ENCODE assay signal across 8 mouse cellular contexts in the genomic region with DNA sequence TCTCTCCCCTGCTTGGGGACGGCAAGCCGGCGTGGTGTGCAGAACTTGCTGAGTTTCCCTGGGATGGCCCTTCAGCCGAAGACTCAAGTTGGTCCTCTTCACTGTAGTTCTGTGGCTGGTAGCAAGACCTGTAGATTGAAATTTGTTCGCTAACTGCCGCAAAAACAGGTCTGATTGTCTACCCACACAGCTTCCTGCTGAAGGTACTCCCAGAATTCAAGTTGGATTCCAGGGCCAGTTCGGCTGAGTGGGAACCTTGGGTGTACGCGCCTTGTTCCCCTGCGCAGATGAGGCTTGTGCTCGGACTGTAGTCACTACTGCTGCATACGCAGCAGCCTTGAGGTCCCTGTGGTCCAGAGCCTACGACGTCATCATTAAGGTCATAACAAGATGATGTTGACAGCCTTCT. TPM values are rescaled to one million over a fixed set of nuclear protein-coding genes. Genes with fewer than 3 reads are reported as not detected.
DNase-seq lines count a peak whose midpoint lies in the region; ATAC-seq and TF ChIP-seq lines count a peak whose summit lies in the region.

No protein-coding gene starts in this region.

- TF ChIP-seq CTCF in CH12.LX (conservative IDR thresholded peaks at IDR 0.05 in 1 of 2, IDR thresholded peaks at IDR 0.05 in 1 of 2; ENCODE audit: low read depth in 2 of 2, low read length in 2 of 2): no peak

- H3K4me3 ChIP-seq in CH12.LX (replicated peaks in 1 of 3; ENCODE audit: low read depth in 2 of 3, low read length in 2 of 3, poor library complexity in 1 of 3): peak overlapping the region; percentile 80 to 95 (median 91)
- H3K4me3 ChIP-seq in embryonic facial prominence, embryonic 13.5 days: peak overlapping the region; percentile 75
- peak overlapping the region; percentile 90 for H3K4me3 ChIP-seq in heart, embryonic 16.5 days (ENCODE audit: low read length)
- H3K4me3 ChIP-seq in megakaryocyte, embryonic 14.5 days (replicated peaks): peak overlapping the region; percentile 95

- TF ChIP-seq POLR2A in CH12.LX (IDR thresholded peaks at IDR 0.05; ENCODE audit: low read depth, low read length): no peak

- dilution Hi-C loops in CH12.LX (cut with MboI; ENCODE audit: extremely low pct_ligation_motif_present, extremely low pct_unique_long_range_greater_than_20kb, low sequenced_read_pairs): no loop called here

- peak; percentile 9; the same call in 1 of the 2 replicates for ATAC-seq in embryonic facial prominence, embryonic 13.5 days (ENCODE audit: insufficient number of reproducible peaks, insufficient read depth, low FRiP score, low TSS enrichment, low read depth)
- ATAC-seq in heart, embryonic 16.5 days (replicated peaks; ENCODE audit: extremely low read depth, insufficient read depth, low FRiP score): no peak

- peaks cover 50% of the 10 kb centered on the region for H3K79me2 ChIP-seq in CH12.LX (replicated peaks; ENCODE audit: control insufficient read depth, extremely low read depth, insufficient read depth, poor library complexity, severe bottlenecking)

- H3K27me3 ChIP-seq in CH12.LX (replicated peaks): no peaks in the 10 kb centered on the region
- peaks cover 12% of the 10 kb centered on the region for H3K27me3 ChIP-seq in embryonic facial prominence, embryonic 13.5 days
- no peaks in the 10 kb centered on the region for H3K27me3 ChIP-seq in heart, embryonic 16.5 days (ENCODE audit: control insufficient read depth, insufficient read depth, low read length)
- no peaks in the 10 kb centered on the region for H3K27me3 ChIP-seq in megakaryocyte, embryonic 14.5 days (replicated peaks)

- H3K27ac ChIP-seq in CH12.LX (ENCODE audit: insufficient read depth, low read depth): peak overlapping the region; percentile 67
- H3K27ac ChIP-seq in embryonic facial prominence, embryonic 13.5 days: peak overlapping the region; percentile 73
- H3K27ac ChIP-seq in heart, embryonic 16.5 days (ENCODE audit: low read length): peak overlapping the region; percentile 93

- no peak for TF ChIP-seq RAD21 in CH12.LX (IDR thresholded peaks at IDR 0.05; ENCODE audit: low read depth, low read length)

- peaks cover 11 to 21% of the 10 kb centered on the region in 2 experiments for H3K36me3 ChIP-seq in CH12.LX (replicated peaks in 1 of 2; ENCODE audit: control insufficient read depth in 1 of 2, insufficient read depth in 1 of 2, low read length in 1 of 2)
- peaks cover 8% of the 10 kb centered on the region for H3K36me3 ChIP-seq in embryonic facial prominence, embryonic 13.5 days
- peaks cover 3% of the 10 kb centered on the region; the same call in 1 of the 2 replicates for H3K36me3 ChIP-seq in heart, embryonic 16.5 days (ENCODE audit: control insufficient read depth, insufficient read depth)
- peaks cover 36% of the 10 kb centered on the region for H3K36me3 ChIP-seq in megakaryocyte, embryonic 14.5 days (replicated peaks; ENCODE audit: low read length)

- in situ Hi-C loops in CH12.LX (cut with MboI; ENCODE audit: low pct_ligation_motif_present, low pct_unique_long_range_greater_than_20kb, low sequenced_read_pairs): no loop called here

- peak overlapping the region; percentile 59 for H3K9ac ChIP-seq in CH12.LX (ENCODE audit: insufficient read depth, low read depth)
- H3K9ac ChIP-seq in embryonic facial prominence, embryonic 13.5 days: peak overlapping the region; percentile 84
- H3K9ac ChIP-seq in heart, embryonic 16.5 days (ENCODE audit: low read length): peak overlapping the region; percentile 94

- WGBS in embryonic facial prominence, embryonic 13.5 days: under 1% methylated on average over 14 of the region's 14 CpGs
- WGBS in heart, embryonic 16.5 days: under 1% methylated on average over 14 of the region's 14 CpGs

- no peak for TF ChIP-seq EP300 in CH12.LX (IDR thresholded peaks at IDR 0.05; ENCODE audit: low read length)

- DNase-seq in CH12.LX (ENCODE audit: extremely low read depth): peak; percentile 78
- peak; percentile 83 for DNase-seq in R1 (ENCODE audit: low read depth, low spot score)
- peak; percentile 58 for DNase-seq in kidney, postnatal 10 days
- peak; percentile 61 for DNase-seq in retina, postnatal 1 day
- DNase-seq in cerebellum, adult 9-11 months: no peak

- no peaks in the 10 kb centered on the region for H3K9me3 ChIP-seq in CH12.LX (replicated peaks; ENCODE audit: low read length)
- H3K9me3 ChIP-seq in embryonic facial prominence, embryonic 13.5 days: peaks cover 2% of the 10 kb centered on the region; the same call in 1 of the 2 replicates
- no peaks in the 10 kb centered on the region for H3K9me3 ChIP-seq in heart, embryonic 16.5 days (replicated peaks; ENCODE audit: control insufficient read depth, low read length)
- no peaks in the 10 kb centered on the region for H3K9me3 ChIP-seq in megakaryocyte, embryonic 14.5 days

- peaks cover 7 to 42% of the 10 kb centered on the region in 2 experiments for H3K4me1 ChIP-seq in CH12.LX (ENCODE audit: control insufficient read depth in 1 of 2, insufficient read depth in 2 of 2)
- peaks cover 23% of the 10 kb centered on the region for H3K4me1 ChIP-seq in embryonic facial prominence, embryonic 13.5 days
- H3K4me1 ChIP-seq in heart, embryonic 16.5 days (ENCODE audit: control insufficient read depth, insufficient read depth, low read length): peaks cover 35% of the 10 kb centered on the region
- peaks cover 62% of the 10 kb centered on the region for H3K4me1 ChIP-seq in megakaryocyte, embryonic 14.5 days

- no peak overlapping the region for H3K4me2 ChIP-seq in CH12.LX (ENCODE audit: insufficient read depth, low read depth, poor library complexity, severe bottlenecking)
- peak overlapping the region; percentile 75 for H3K4me2 ChIP-seq in embryonic facial prominence, embryonic 13.5 days
- peak overlapping the region; percentile 84 for H3K4me2 ChIP-seq in heart, embryonic 16.5 days (ENCODE audit: low read depth, low read length)

TF ChIP-seq in CH12.LX, 34 proteins besides CTCF, POLR2A, EP300 and RAD21:
- no peak for TF ChIP-seq MAX (IDR thresholded peaks at IDR 0.05; ENCODE audit: low read length)
- TF ChIP-seq NELFE (IDR thresholded peaks at IDR 0.05; ENCODE audit: low read depth, low read length): no peak; the same call in 1 of the 2 replicates
- TF ChIP-seq SMC3 (IDR thresholded peaks at IDR 0.05; ENCODE audit: low read depth, low read length): no peak
- TF ChIP-seq ETS1 (conservative IDR thresholded peaks at IDR 0.05; ENCODE audit: low read depth, low read length): 0 out of 2 replicates have a peak, but pooled peaks have one; percentile 45
- TF ChIP-seq MAZ (IDR thresholded peaks at IDR 0.05; ENCODE audit: low read depth, low read length): no peak
- TF ChIP-seq SIN3A (IDR thresholded peaks at IDR 0.05; ENCODE audit: low read length): no peak; the same call in none of the 2 replicates
- peak; percentile 50; the same call in 1 of the 2 replicates for TF ChIP-seq NRF1 (IDR thresholded peaks at IDR 0.05; ENCODE audit: low read depth, low read length)
- TF ChIP-seq MAFK (IDR thresholded peaks at IDR 0.05; ENCODE audit: insufficient replicate concordance, low read length): no peak
- no peak for TF ChIP-seq KAT2A (IDR thresholded peaks at IDR 0.05; ENCODE audit: insufficient replicate concordance, low read length)
- no peak for TF ChIP-seq USF1 (IDR thresholded peaks at IDR 0.05; ENCODE audit: low read depth, low read length)
- TF ChIP-seq PAX5 (IDR thresholded peaks at IDR 0.05; ENCODE audit: low read length): no peak
- TF ChIP-seq MYC (IDR thresholded peaks at IDR 0.05; ENCODE audit: low read depth, low read length): no peak
- TF ChIP-seq ZKSCAN1 (IDR thresholded peaks at IDR 0.05; ENCODE audit: borderline replicate concordance, low read depth, low read length): no peak
- no peak for TF ChIP-seq GABPA (IDR thresholded peaks at IDR 0.05; ENCODE audit: insufficient replicate concordance, low read depth, low read length)
- TF ChIP-seq BHLHE40 (IDR thresholded peaks at IDR 0.05; ENCODE audit: low read depth, low read length): no peak
- TF ChIP-seq ELF1 (IDR thresholded peaks at IDR 0.05; ENCODE audit: low read depth, low read length): no peak
- TF ChIP-seq UBTF (IDR thresholded peaks at IDR 0.05; ENCODE audit: low read depth, low read length): no peak
- no peak for TF ChIP-seq CHD2 (IDR thresholded peaks at IDR 0.05; ENCODE audit: low read length)
- no peak for TF ChIP-seq ZC3H11A (IDR thresholded peaks at IDR 0.05; ENCODE audit: low read depth, low read length)
- no peak for TF ChIP-seq JUND (conservative IDR thresholded peaks at IDR 0.05; ENCODE audit: low read depth, low read length)
- no peak for TF ChIP-seq ZMIZ1 (IDR thresholded peaks at IDR 0.05; ENCODE audit: low read depth, low read length)
- no peak for TF ChIP-seq MEF2A (IDR thresholded peaks at IDR 0.05; ENCODE audit: borderline replicate concordance, low read depth, low read length)
- TF ChIP-seq POLR2AphosphoS2 (IDR thresholded peaks at IDR 0.05; ENCODE audit: low read depth, low read length): peak; percentile 46; the same call in 1 of the 2 replicates
- TF ChIP-seq USF2 (conservative IDR thresholded peaks at IDR 0.05; ENCODE audit: low read depth, low read length): no peak
- no peak for TF ChIP-seq JUN (IDR thresholded peaks at IDR 0.05; ENCODE audit: insufficient read depth, low read depth, low read length)
- TF ChIP-seq TBP (conservative IDR thresholded peaks at IDR 0.05; ENCODE audit: low read depth, low read length): peak; percentile 86
- TF ChIP-seq TCF12 (IDR thresholded peaks at IDR 0.05; ENCODE audit: low read depth, low read length): 0 out of 2 replicates have a peak, but pooled peaks have one; percentile 7
- TF ChIP-seq IRF4 (IDR thresholded peaks at IDR 0.05; ENCODE audit: low read depth, low read length): no peak
- TF ChIP-seq MXI1 (IDR thresholded peaks at IDR 0.05; ENCODE audit: low read depth, low read length): peak; percentile 29; the same call in 1 of the 2 replicates
- TF ChIP-seq E2F4 (IDR thresholded peaks at IDR 0.05; ENCODE audit: insufficient replicate concordance, low read depth, low read length): no peak
- no peak for TF ChIP-seq ZNF384 (IDR thresholded peaks at IDR 0.05; ENCODE audit: low read depth, low read length)
- TF ChIP-seq CHD1 (IDR thresholded peaks at IDR 0.05; ENCODE audit: low read depth, low read length): no peak

RNA-seq across cellular contexts. Expression of gene Tmem123, which starts 0.6 kb away (rescaled TPM):
- total RNA-seq in CH12.LX (2012; rRNA removed) (44.8 and 61.1 TPM in 2 replicates), CH12.LX (2014; rRNA removed) (173 and 183 TPM in 2 replicates)
- polyA plus RNA-seq in CH12.LX (2012; ENCODE audit: insufficient read length, low read depth): 107 and 112 TPM in 2 replicates
- 75.1 and 78.1 TPM in 2 replicates for polyA plus RNA-seq in embryonic facial prominence, embryonic 13.5 days (2015; fragmentation: Nextera tagmentation; extraction: Ambion mirVana)
- polyA plus RNA-seq in heart, embryonic 16.5 days (2015; fragmentation: Nextera tagmentation; extraction: Ambion mirVana): 89.0 and 104 TPM in 2 replicates
- 75.8 and 82.1 TPM in 2 replicates for polyA plus RNA-seq in megakaryocyte, embryonic 14.5 days (2012; ENCODE audit: insufficient read depth, low replicate concordance)
